Mouse (Mus musculus) midbrain, embryonic 16.5 days (tissue): ENCODE data around the gene C1rl. TPM values are rescaled to one million over a fixed set of nuclear protein-coding genes. Genes with fewer than 3 reads are reported as not detected.

ENCODE experiments used
- ATAC-seq: fragments of 200-750 bp; cut with Nextera tagmentation; 2 replicates; pipeline ENCODE4 v1.8.0; 2017; ENCODE audit warnings: moderate TSS enrichment
- H3K27ac ChIP-seq: fragments of 300-500 bp; sonication (generic); 2 replicates; pipeline ENCODE4 v1.5.1; 2014; ENCODE audit warnings: mild to moderate bottlenecking, low read length, mixed read lengths
- H3K27me3 ChIP-seq: fragments of 300-500 bp; sonication (generic); 2 replicates; pipeline ENCODE4 v1.6.1; 2014; ENCODE audit warnings: low read depth, low read length, mixed read lengths; ENCODE audit not compliant: control insufficient read depth, insufficient read depth
- H3K36me3 ChIP-seq: fragments of 300-500 bp; sonication (generic); 2 replicates; pipeline ENCODE4 v1.6.1; 2014; ENCODE audit warnings: mild to moderate bottlenecking, low read length, moderate library complexity, mixed read lengths; ENCODE audit not compliant: control insufficient read depth, insufficient read depth
- H3K4me1 ChIP-seq: fragments of 300-500 bp; sonication (generic); 2 replicates; pipeline ENCODE4 v1.6.1; 2014; ENCODE audit warnings: mild to moderate bottlenecking, low read length, mixed read lengths; ENCODE audit not compliant: control insufficient read depth, insufficient read depth
- H3K4me2 ChIP-seq: fragments of 300-500 bp; sonication (generic); 2 replicates; pipeline ENCODE4 v1.6.1; 2014; ENCODE audit warnings: mild to moderate bottlenecking, low read length, mixed read lengths
- H3K4me3 ChIP-seq: fragments of 300-500 bp; sonication (generic); 2 replicates; pipeline ENCODE4 v1.5.1; 2014; ENCODE audit warnings: low read depth, mild to moderate bottlenecking, low read length, moderate library complexity, mixed read lengths
- H3K9ac ChIP-seq: fragments of 300-500 bp; sonication (generic); 2 replicates; pipeline ENCODE4 v1.6.1; 2014; ENCODE audit warnings: low read depth, low read length, mixed read lengths
- H3K9me3 ChIP-seq: fragments of 300-500 bp; sonication (generic); replicated peaks from 2 replicates; pipeline ENCODE4 v1.6.1; 2014; ENCODE audit warnings: mild to moderate bottlenecking, low read length, mixed read lengths; ENCODE audit not compliant: control insufficient read depth, poor library complexity, severe bottlenecking
- WGBS: fragments of 180-500 bp; shearing (Covaris S2); extraction: QIAGEN DNeasy Blood & Tissue Kit; methylation state at CpG from one replicate; pipeline ENCODE4 v1.1.7; 2014; 5-methylcytosine and 5-hydroxymethylcytosine counted together
- polyA plus RNA-seq: library from polyadenylated mRNA; unstranded; fragments of >200 nt; fragmentation: Nextera tagmentation; extraction: Ambion mirVana; gene quantifications from 2 replicates; pipeline ENCODE4 v1.2.1, GENCODE M21; 2015

Gene C1rl
- polyA plus RNA-seq, result 0.29 and 0.36 TPM in 2 replicates

- Histone ChIP-seq H3K9me3 (no peaks in the 10 kb centered on the region), H3K27ac (no peak within 1 kb of the TSS), H3K27me3 (no peaks in the 10 kb centered on the region), H3K36me3 (no peaks in the 10 kb centered on the region), H3K4me1 (no peaks in the 10 kb centered on the region), H3K4me2 (no peak within 1 kb of the TSS), H3K4me3 (no peak within 1 kb of the TSS), H3K9ac (no peak within 1 kb of the TSS)
- ATAC-seq, result peak; percentile 70; the same call in 1 of the 2 replicates
- WGBS, result 51% methylated on average over 3 of the region's 4 CpGs
Measured at GRCm38 (mm10) chr6:124492842-124493561, at the start of gene C1rl. Gene C1rl, plus strand, starts transcription at chr6:124493113.

- Histone ChIP-seq H3K4me2 (no peak overlapping the region), H3K36me3 (peaks cover 27% of the 10 kb centered on the region)
- ATAC-seq, result no peak
Measured at GRCm38 (mm10) chr6:124443338-124443737, 49.6 kb upstream of the C1rl start.

GRCm38 (mm10) chr6:124446024-124446423, 46.9 kb upstream of the C1rl start:
- 98% methylated on average over 2 of the region's 2 CpGs for WGBS
- H3K4me1 ChIP-seq, result no peaks in the 10 kb centered on the region
- no peak overlapping the region for H3K4me2 ChIP-seq
- H3K9ac ChIP-seq, result no peak overlapping the region
- H3K27me3 ChIP-seq, result no peaks in the 10 kb centered on the region
- H3K36me3 ChIP-seq, result peaks cover 39% of the 10 kb centered on the region
- no peak overlapping the region for H3K4me3 ChIP-seq
- ATAC-seq, result no peak
- no peak overlapping the region for H3K27ac ChIP-seq
- no peaks in the 10 kb centered on the region for H3K9me3 ChIP-seq

More at GRCm38 (mm10) chr6:124443338-124443737, 49.6 kb upstream of the C1rl start:
- no peak overlapping the region for H3K9ac ChIP-seq
- no peaks in the 10 kb centered on the region for H3K27me3 ChIP-seq
- WGBS, result 85% methylated on average over 2 of the region's 2 CpGs
- H3K27ac ChIP-seq, result no peak overlapping the region
- H3K9me3 ChIP-seq, result no peaks in the 10 kb centered on the region
- H3K4me1 ChIP-seq, result no peaks in the 10 kb centered on the region
- no peak overlapping the region for H3K4me3 ChIP-seq

DNA sequence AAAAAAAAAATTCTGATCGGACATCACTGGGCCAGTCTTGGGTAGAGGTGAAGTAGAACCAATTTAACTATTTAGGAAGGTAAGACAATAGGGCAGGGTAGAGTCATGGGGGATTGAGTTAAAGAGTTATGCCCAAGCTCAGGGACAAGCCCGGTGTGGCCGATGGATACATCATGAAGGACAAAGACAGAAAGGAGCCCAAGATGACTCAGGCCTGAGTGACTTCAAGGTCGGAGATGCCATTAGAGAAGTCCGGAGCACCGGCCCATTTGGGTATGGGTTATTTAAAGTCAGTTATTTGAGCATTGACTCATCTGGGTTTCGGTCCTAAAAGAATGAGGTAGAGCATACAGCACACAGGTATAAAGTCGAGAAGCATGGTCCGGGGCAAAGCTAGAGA, 46.5 kb upstream of the C1rl start:
- no peaks in the 10 kb centered on the region for H3K9me3 ChIP-seq
- no peak overlapping the region for H3K27ac ChIP-seq
- no peaks in the 10 kb centered on the region for H3K27me3 ChIP-seq
- H3K9ac ChIP-seq, result no peak overlapping the region
- no peak overlapping the region for H3K4me3 ChIP-seq
- no peak overlapping the region for H3K4me2 ChIP-seq
- 98% methylated on average over 9 of the region's 9 CpGs for WGBS
- ATAC-seq, result no peak
- peaks cover 39% of the 10 kb centered on the region for H3K36me3 ChIP-seq
- no peaks in the 10 kb centered on the region for H3K4me1 ChIP-seq

DNA sequence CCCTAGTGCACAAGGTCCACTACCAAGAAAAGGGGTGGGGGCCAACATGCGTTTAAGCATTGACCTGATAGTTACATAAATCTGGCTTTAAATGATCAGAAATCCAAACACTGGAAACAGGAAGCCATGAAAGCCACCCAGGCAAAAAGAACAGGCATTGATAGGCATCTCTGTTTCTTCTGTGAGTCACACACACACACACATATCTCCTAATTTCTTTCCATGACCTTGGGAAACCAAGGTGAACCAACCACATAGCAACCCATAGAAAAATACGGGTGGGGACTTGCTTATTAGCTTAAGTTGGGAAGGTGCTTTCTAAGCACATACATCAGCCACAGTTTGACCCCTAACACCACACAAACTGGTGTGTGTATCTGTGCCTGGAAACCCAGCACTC, 45.6 kb upstream of the C1rl start:
- H3K36me3 ChIP-seq, result peaks cover 34% of the 10 kb centered on the region
- no peak overlapping the region for H3K4me2 ChIP-seq
- no peak overlapping the region for H3K9ac ChIP-seq
- WGBS, result 81% methylated on average over 2 of the region's 2 CpGs
- H3K4me3 ChIP-seq, result no peak overlapping the region
- H3K9me3 ChIP-seq, result no peaks in the 10 kb centered on the region
- H3K4me1 ChIP-seq, result no peaks in the 10 kb centered on the region
- no peak overlapping the region for H3K27ac ChIP-seq
- no peaks in the 10 kb centered on the region for H3K27me3 ChIP-seq
- ATAC-seq, result no peak

- H3K4me2 ChIP-seq, result no peak overlapping the region
- 0 out of 2 replicates have a peak, but pooled peaks have one; percentile 22 for ATAC-seq
- H3K36me3 ChIP-seq, result peaks cover 37% of the 10 kb centered on the region
- H3K27ac ChIP-seq, result no peak overlapping the region
- H3K4me1 ChIP-seq, result no peaks in the 10 kb centered on the region
- WGBS, result 70% methylated on average over 10 of the region's 10 CpGs
- H3K27me3 ChIP-seq, result no peaks in the 10 kb centered on the region
- no peak overlapping the region for H3K4me3 ChIP-seq
- H3K9me3 ChIP-seq, result no peaks in the 10 kb centered on the region
- H3K9ac ChIP-seq, result no peak overlapping the region
Measured at GRCm38 (mm10) chr6:124448186-124448852, 44.6 kb upstream of the C1rl start.

- no peak for ATAC-seq
- WGBS, result 95% methylated on average over 16 of the region's 16 CpGs
- H3K4me3 ChIP-seq, result no peak overlapping the region
- no peaks in the 10 kb centered on the region for H3K9me3 ChIP-seq
- no peak overlapping the region for H3K27ac ChIP-seq
- no peak overlapping the region for H3K9ac ChIP-seq
- H3K36me3 ChIP-seq, result peaks cover 32% of the 10 kb centered on the region
- no peaks in the 10 kb centered on the region for H3K27me3 ChIP-seq
- H3K4me1 ChIP-seq, result no peaks in the 10 kb centered on the region
- H3K4me2 ChIP-seq, result no peak overlapping the region
Measured at GRCm38 (mm10) chr6:124448959-124449667, 43.8 kb upstream of the C1rl start.

- no peak overlapping the region for H3K4me3 ChIP-seq
- H3K4me1 ChIP-seq, result no peaks in the 10 kb centered on the region
- 88% methylated on average over 18 of the region's 18 CpGs for WGBS
- peaks cover 27% of the 10 kb centered on the region for H3K36me3 ChIP-seq
- ATAC-seq, result no peak
- no peak overlapping the region for H3K27ac ChIP-seq
- H3K9ac ChIP-seq, result no peak overlapping the region
- H3K9me3 ChIP-seq, result no peaks in the 10 kb centered on the region
- no peaks in the 10 kb centered on the region for H3K27me3 ChIP-seq
- H3K4me2 ChIP-seq, result no peak overlapping the region
Measured at GRCm38 (mm10) chr6:124449668-124450383, 43.1 kb upstream of the C1rl start.
